Mouse (Mus musculus): ENCODE data around the gene Bean1. TPM values are rescaled to one million over a fixed set of nuclear protein-coding genes. Genes with fewer than 3 reads are reported as not detected.

Gene Bean1
- polyA plus RNA-seq, 1 experiment: 2.6 TPM

DNA sequence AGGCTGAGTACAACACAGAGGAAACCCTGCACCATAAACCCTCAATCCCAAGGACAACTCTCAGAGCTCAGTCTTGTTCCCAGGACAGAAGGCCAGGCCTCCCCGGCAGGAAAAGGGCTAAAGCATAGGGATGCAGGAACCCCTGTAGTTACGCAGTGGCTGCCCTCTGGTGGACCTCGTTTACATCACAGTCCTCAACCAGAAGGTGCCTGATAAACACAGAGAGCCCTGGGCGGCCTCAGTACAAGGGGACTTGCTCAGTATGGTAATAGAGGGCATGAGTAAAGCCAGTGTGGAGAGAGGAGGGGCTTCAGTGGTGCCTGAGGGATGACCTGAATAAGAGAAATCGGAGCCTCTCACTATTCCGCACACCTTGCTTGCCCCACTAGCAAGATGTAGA lies 64.3 kb downstream of the Bean1 start:
- peaks cover 9% of the 10 kb centered on the region; the same call in 1 of the 2 replicates for H3K4me1 ChIP-seq (ENCODE audit: control insufficient read depth, insufficient read depth, low read length)
- no peak overlapping the region for H3K27ac ChIP-seq (ENCODE audit: control insufficient read depth, insufficient read depth, low read depth, low read length, poor library complexity)
- H3K4me3 ChIP-seq (replicated peaks; ENCODE audit: control insufficient read depth, low read depth, low read length): no peak overlapping the region
- peak; percentile 44; the same call in 1 of the 2 replicates for TF ChIP-seq CTCF (IDR thresholded peaks at IDR 0.05; ENCODE audit: control insufficient read depth, insufficient read depth, low read length)
- no peak for TF ChIP-seq POLR2A (IDR thresholded peaks at IDR 0.05; ENCODE audit: borderline replicate concordance, control insufficient read depth, low read depth, low read length)
- WGBS: 67% methylated on average over 6 of the region's 6 CpGs

DNA sequence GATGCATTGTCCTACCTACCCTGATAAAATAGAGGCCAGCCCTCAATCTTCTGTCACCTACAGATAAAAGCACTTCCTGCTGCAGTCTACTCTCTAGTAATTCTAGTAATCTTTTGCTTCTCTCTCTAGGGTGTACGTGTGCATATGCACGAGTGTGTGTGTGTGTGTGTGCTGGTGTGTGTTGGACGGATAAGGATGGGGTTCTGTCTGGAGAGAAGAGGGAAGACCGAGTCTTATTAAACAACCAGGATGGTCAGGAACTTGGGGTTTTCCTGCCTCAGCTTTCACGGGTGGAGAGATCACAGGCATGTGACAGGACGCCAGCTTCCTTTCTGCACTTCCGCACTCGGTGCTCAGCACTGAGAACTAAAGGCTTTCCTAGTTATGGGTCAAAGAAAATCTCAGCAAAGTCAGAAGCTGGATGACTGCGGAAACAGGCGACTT lies 69.2 kb downstream of the Bean1 start:
- 5% methylated on average over 10 of the region's 10 CpGs for WGBS
- peaks cover 9% of the 10 kb centered on the region; the same call in 1 of the 2 replicates for H3K4me1 ChIP-seq (ENCODE audit: control insufficient read depth, insufficient read depth, low read length)
- peak overlapping the region; percentile 25 for H3K27ac ChIP-seq (ENCODE audit: control insufficient read depth, insufficient read depth, low read depth, low read length, poor library complexity)
- peak overlapping the region; percentile 12 for H3K4me3 ChIP-seq (replicated peaks; ENCODE audit: control insufficient read depth, low read depth, low read length)
- TF ChIP-seq POLR2A (IDR thresholded peaks at IDR 0.05; ENCODE audit: borderline replicate concordance, control insufficient read depth, low read depth, low read length) (no peak), CTCF (IDR thresholded peaks at IDR 0.05; ENCODE audit: control insufficient read depth, insufficient read depth, low read length) (no peak)

DNA sequence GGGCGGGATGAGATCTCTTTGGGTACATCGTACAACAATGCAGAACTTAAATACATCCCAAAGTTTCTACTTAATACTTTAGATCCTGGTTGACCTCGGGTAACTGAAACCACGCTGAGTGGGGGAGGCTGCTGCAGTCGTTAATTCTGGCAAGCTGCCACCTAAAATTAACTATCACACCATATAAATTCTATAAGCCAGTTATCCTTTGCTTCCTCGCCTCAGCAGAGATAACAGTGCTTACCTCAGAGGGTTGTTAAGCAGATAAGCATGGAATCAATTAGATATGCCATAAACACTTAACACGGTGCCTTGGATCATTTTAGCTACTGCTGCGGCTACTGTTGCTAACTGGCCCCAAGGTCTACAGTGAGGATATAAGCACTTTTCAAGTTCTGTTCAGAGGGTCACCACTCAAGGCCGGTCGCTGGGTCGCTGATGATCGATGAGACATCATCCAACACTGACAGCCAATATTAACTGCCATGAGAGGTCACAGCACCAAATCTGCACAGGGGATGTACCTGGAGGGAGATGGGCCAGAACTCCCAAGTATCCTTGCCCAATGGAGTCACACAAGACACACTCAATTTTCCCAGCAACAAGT lies 71.9 kb downstream of the Bean1 start:
- no peak overlapping the region for H3K4me3 ChIP-seq (replicated peaks; ENCODE audit: control insufficient read depth, low read depth, low read length)
- TF ChIP-seq CTCF (IDR thresholded peaks at IDR 0.05; ENCODE audit: control insufficient read depth, insufficient read depth, low read length) (no peak), POLR2A (IDR thresholded peaks at IDR 0.05; ENCODE audit: borderline replicate concordance, control insufficient read depth, low read depth, low read length) (no peak)
- H3K4me1 ChIP-seq (ENCODE audit: control insufficient read depth, insufficient read depth, low read length): peaks cover 14% of the 10 kb centered on the region; the same call in 1 of the 2 replicates
- 68% methylated on average over 12 of the region's 12 CpGs for WGBS
- no peak overlapping the region for H3K27ac ChIP-seq (ENCODE audit: control insufficient read depth, insufficient read depth, low read depth, low read length, poor library complexity)

DNA sequence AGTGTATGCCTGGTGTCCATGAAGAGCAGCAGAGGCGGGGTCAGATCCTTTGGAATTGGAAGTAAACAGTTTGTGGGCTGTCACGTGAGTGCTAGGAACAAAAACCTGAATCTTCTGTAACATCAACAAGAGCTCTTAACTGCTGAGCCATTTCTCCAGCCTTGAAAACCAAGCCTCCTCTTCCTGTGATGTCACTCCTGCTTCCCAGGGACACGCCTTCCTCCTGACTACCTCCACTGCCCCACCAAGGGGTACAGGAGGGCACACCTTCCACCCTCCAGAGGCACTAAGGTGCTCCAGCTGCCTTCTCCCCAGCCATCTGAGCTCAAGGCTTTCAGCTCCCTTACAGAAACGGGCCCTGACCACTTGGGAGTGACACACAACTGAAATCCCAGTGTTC lies 76.4 kb downstream of the Bean1 start:
- no peak overlapping the region for H3K4me3 ChIP-seq (replicated peaks; ENCODE audit: control insufficient read depth, low read depth, low read length)
- 47% methylated on average over 4 of the region's 4 CpGs for WGBS
- H3K4me1 ChIP-seq (ENCODE audit: control insufficient read depth, insufficient read depth, low read length): peaks cover 5% of the 10 kb centered on the region; the same call in 1 of the 2 replicates
- peak overlapping the region; percentile 80 for H3K27ac ChIP-seq (ENCODE audit: control insufficient read depth, insufficient read depth, low read depth, low read length, poor library complexity)
- TF ChIP-seq POLR2A (IDR thresholded peaks at IDR 0.05; ENCODE audit: borderline replicate concordance, control insufficient read depth, low read depth, low read length): no peak
- no peak for TF ChIP-seq CTCF (IDR thresholded peaks at IDR 0.05; ENCODE audit: control insufficient read depth, insufficient read depth, low read length)

DNA sequence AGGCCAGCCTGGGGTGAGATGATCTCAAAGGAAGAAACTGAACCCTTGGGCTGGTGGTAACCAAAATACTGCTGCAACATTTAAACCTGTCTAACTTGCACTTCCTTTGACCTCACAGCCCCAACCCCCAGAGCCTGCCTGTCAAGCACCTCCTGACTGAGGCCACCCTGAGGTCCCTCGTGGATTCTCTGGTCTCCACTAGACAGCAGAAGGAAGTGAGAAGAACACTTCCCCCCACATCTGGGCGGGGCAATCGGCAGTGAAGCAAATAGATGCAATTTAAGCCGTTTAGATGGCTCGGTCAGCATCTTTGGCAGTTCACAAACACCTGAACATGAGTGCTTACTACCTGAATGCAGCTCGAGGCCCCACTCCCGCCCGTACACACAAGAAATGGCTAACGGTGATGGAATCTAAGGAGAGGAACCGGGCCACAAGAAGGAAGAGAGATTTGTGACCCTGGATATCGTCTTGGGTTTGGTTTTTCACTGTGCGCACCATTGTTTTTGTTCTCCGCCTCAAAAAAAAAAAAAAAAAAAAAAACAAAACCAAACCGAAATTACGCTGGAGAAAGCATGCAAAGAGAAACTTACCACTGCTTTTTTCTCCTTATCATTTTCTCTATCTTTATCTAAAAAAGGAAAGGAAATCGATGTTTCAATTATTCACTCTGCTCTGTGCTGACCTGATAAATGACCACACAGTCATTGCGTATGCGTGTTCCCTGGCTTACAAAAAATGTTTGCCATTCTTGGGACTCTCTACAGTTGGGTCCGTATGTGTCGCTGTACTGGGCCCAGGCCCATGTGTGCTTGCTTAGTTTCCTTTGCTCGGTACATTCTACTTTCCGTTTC lies 77.0 kb downstream of the Bean1 start:
- H3K4me3 ChIP-seq (replicated peaks; ENCODE audit: control insufficient read depth, low read depth, low read length): peak overlapping the region; percentile 73
- peaks cover 5% of the 10 kb centered on the region; the same call in 1 of the 2 replicates for H3K4me1 ChIP-seq (ENCODE audit: control insufficient read depth, insufficient read depth, low read length)
- WGBS: 5% methylated on average over 22 of the region's 22 CpGs
- TF ChIP-seq POLR2A (IDR thresholded peaks at IDR 0.05; ENCODE audit: borderline replicate concordance, control insufficient read depth, low read depth, low read length): no peak
- no peak for TF ChIP-seq CTCF (IDR thresholded peaks at IDR 0.05; ENCODE audit: control insufficient read depth, insufficient read depth, low read length)
- peak overlapping the region; percentile 96 for H3K27ac ChIP-seq (ENCODE audit: control insufficient read depth, insufficient read depth, low read depth, low read length, poor library complexity)

DNA sequence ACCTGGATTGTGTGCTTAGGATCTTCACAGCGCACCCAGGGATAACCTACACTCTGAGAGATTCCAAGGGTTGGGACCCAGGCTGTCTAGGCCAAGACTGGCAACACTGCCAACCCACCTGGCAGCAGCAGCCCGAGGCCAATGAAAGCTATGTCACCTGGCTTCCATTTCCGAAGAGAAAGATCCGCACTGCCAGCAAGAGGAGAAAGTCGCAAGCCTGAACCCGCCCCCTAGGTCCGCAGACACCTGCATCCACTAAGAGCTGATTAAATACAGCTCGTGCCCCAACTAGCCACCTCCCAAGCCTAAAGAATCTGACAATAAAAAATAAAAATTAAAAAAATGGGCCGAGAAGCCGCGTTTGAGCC lies 77.7 kb downstream of the Bean1 start:
- Histone ChIP-seq H3K4me1 (ENCODE audit: control insufficient read depth, insufficient read depth, low read length) (peaks cover 5% of the 10 kb centered on the region; the same call in 1 of the 2 replicates), H3K27ac (ENCODE audit: control insufficient read depth, insufficient read depth, low read depth, low read length, poor library complexity) (peak overlapping the region; percentile 96), H3K4me3 (replicated peaks; ENCODE audit: control insufficient read depth, low read depth, low read length) (peak overlapping the region; percentile 73)
- TF ChIP-seq CTCF (IDR thresholded peaks at IDR 0.05; ENCODE audit: control insufficient read depth, insufficient read depth, low read length): no peak
- no peak for TF ChIP-seq POLR2A (IDR thresholded peaks at IDR 0.05; ENCODE audit: borderline replicate concordance, control insufficient read depth, low read depth, low read length)
- 2% methylated on average over 11 of the region's 11 CpGs for WGBS

DNA sequence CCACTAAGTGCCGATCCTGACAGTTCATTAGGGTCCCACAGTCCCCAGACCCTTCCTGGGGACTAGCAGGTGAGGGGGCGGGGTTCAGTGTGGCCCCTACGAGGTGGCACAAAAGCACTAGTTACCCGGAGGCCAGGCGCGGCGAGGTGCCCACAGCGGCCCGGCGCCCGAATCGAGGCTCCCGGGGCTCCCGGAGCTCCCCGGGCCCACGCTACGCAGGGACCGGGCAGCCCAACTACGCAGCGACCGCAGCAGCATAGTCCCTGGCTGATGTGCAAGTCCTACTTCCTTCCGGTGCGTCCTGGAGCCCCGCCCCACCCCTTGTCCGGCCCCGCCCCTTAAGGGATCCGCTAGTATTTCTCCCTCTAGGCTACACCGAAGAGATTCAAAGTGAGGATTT lies 78.0 kb downstream of the Bean1 start, which contains the start of gene Tk2:
TSS of gene Tk2 (minus strand) at position 283 of the 400 bp plus-strand sequence.
- WGBS: under 1% methylated on average over 28 of the region's 28 CpGs
- TF ChIP-seq CTCF (IDR thresholded peaks at IDR 0.05; ENCODE audit: control insufficient read depth, insufficient read depth, low read length) (no peak), POLR2A (IDR thresholded peaks at IDR 0.05; ENCODE audit: borderline replicate concordance, control insufficient read depth, low read depth, low read length) (peak; percentile 94)

DNA sequence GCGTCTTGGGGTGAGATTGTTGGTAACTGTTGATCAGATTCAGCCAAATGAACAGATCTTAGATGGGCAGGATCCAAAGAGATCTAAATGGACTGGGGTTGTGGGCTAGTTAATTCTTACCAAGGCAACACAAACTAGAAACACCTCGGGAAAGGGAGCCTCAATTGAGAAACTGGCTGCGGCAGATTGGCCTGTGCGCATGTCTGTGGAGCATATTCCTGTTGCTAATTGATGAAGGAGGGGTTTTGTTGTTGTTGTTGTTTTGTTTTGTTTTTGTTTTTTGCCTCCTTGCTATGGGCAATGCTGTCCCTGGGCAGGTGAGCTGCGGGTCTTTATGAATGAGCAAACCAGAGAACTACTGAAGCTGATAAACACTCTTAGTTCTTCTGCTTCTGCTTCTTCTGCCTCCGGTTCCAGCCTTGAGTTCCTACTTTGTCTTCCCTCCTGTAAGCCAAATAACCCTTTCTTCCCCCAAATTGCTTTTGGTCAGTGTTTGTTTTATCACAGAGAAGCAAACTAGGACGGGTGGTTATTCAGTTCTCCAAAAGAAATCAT lies 79.3 kb downstream of the Bean1 start:
- TF ChIP-seq POLR2A (IDR thresholded peaks at IDR 0.05; ENCODE audit: borderline replicate concordance, control insufficient read depth, low read depth, low read length) (no peak), CTCF (IDR thresholded peaks at IDR 0.05; ENCODE audit: control insufficient read depth, insufficient read depth, low read length) (no peak)
- H3K4me1 ChIP-seq (ENCODE audit: control insufficient read depth, insufficient read depth, low read length): peaks cover 5% of the 10 kb centered on the region; the same call in 1 of the 2 replicates
- no peak overlapping the region for H3K4me3 ChIP-seq (replicated peaks; ENCODE audit: control insufficient read depth, low read depth, low read length)
- 72% methylated on average over 7 of the region's 7 CpGs for WGBS
- peak overlapping the region; percentile 19; the same call in 1 of the 2 replicates for H3K27ac ChIP-seq (ENCODE audit: control insufficient read depth, insufficient read depth, low read depth, low read length, poor library complexity)

More for the DNA sequence above, 78.0 kb downstream of the Bean1 start, which contains the start of gene Tk2:
- peaks cover 5% of the 10 kb centered on the region; the same call in 1 of the 2 replicates for H3K4me1 ChIP-seq (ENCODE audit: control insufficient read depth, insufficient read depth, low read length)
- H3K27ac ChIP-seq (ENCODE audit: control insufficient read depth, insufficient read depth, low read depth, low read length, poor library complexity): peak within 1 kb of the TSS; percentile 96
- H3K4me3 ChIP-seq (replicated peaks; ENCODE audit: control insufficient read depth, low read depth, low read length): peak within 1 kb of the TSS; percentile 73
